Mouse (Mus musculus): ENCODE results near the gene Ccdc57. TPM values are rescaled to one million over a fixed set of nuclear protein-coding genes. Genes with fewer than 3 reads are reported as not detected.

The Ccdc57 gene
- polyA plus RNA-seq, 1 experiment from 2014 or later, result 5.2 TPM

- peaks cover 95% of the 10 kb centered on the region for H3K36me3 ChIP-seq (replicated peaks; ENCODE audit: control insufficient read depth, insufficient read depth)
- H3K4me2 ChIP-seq (replicated peaks), result no peak overlapping the region
- no peaks in the 10 kb centered on the region for H3K27me3 ChIP-seq (ENCODE audit: control insufficient read depth, insufficient read depth, low read length)
- no peak overlapping the region for H3K27ac ChIP-seq
- 0 out of 2 replicates have a peak, but pooled peaks cover 3% of the 10 kb centered on the region for H3K4me1 ChIP-seq (replicated peaks; ENCODE audit: control insufficient read depth, insufficient read depth, low read length)
- no peak for DNase-seq (ENCODE audit: low spot score)
- ATAC-seq (ENCODE audit: low FRiP score), result no peak
- H3K9me3 ChIP-seq (ENCODE audit: control insufficient read depth, low read length), result no peaks in the 10 kb centered on the region
- H3K9ac ChIP-seq, result no peak overlapping the region
- H3K4me3 ChIP-seq (replicated peaks; ENCODE audit: low read length), result no peak overlapping the region
- WGBS, result 63% methylated on average over 10 of the region's 10 CpGs
Measured at GRCm38 (mm10) chr11:120964195-120965157, 31.8 kb upstream of the Ccdc57 start.

DNA sequence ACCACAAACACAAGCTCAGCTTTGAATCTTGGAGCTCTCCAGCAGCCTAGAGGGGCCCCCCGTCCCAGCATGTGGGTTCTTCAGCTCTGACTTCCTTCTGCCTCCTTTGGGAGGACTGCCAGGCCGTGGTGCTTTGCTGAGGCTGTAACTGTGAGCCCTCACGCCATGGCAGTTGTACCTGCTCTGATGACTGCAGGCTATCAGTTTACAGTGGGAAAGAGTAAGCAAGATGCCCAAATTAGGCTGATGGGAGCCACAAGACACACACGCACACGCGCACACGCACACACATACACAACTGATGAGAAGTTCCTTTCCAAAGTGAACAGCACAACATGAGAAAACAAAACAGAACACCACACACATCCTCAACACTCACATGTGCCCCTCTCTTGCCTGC is 30.2 kb upstream of the Ccdc57 start:
- no peak for DNase-seq (ENCODE audit: low spot score)
- Histone ChIP-seq H3K36me3 (replicated peaks; ENCODE audit: control insufficient read depth, insufficient read depth) (peaks cover 88% of the 10 kb centered on the region), H3K27ac (no peak overlapping the region), H3K4me1 (replicated peaks; ENCODE audit: control insufficient read depth, insufficient read depth, low read length) (0 out of 2 replicates have a peak, but pooled peaks cover 3% of the 10 kb centered on the region), H3K4me2 (replicated peaks) (no peak overlapping the region), H3K9ac (no peak overlapping the region), H3K4me3 (replicated peaks; ENCODE audit: low read length) (no peak overlapping the region), H3K9me3 (ENCODE audit: control insufficient read depth, low read length) (no peaks in the 10 kb centered on the region), H3K27me3 (ENCODE audit: control insufficient read depth, insufficient read depth, low read length) (no peaks in the 10 kb centered on the region)
- 90% methylated on average over 7 of the region's 7 CpGs for WGBS
- no peak for ATAC-seq (ENCODE audit: low FRiP score)

DNA sequence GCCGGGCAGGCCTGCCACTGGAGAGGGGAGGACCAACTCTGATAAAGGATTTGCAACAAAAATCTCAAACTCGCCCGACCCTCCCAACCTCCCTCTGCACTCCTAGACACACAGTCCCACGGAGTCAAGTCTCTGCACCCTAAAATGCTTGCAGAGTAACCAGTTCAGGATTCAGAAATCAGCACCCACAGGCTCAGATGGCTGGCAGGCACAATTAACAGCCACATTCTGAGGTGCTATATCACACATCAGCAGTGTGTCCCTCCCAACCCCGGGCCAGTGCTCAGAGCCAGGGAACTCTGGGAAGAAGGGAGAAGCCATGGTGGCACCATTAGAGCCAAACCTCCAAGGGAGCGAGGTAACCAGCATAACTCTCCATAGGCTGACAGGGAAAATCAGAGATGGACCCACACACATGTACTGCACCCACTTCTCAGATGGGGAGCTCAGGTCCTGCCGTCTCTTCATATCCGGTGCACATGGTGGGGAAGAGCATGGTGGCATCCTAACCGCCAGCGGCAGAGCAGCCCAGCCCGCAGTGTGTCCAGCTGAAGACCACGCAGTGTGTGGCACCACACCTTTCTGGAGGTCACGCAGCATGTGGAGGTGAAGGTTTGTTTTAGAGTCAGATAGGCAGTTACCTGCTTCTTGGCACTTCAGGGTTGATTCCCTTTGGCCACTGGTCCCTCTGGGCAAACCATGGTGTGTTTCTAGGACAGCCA is 29.5 kb upstream of the Ccdc57 start:
- DNase-seq (ENCODE audit: low spot score) (no peak), ATAC-seq (ENCODE audit: low FRiP score) (no peak)
- Histone ChIP-seq H3K9me3 (ENCODE audit: control insufficient read depth, low read length) (no peaks in the 10 kb centered on the region), H3K36me3 (replicated peaks; ENCODE audit: control insufficient read depth, insufficient read depth) (peaks cover 87% of the 10 kb centered on the region), H3K4me1 (replicated peaks; ENCODE audit: control insufficient read depth, insufficient read depth, low read length) (0 out of 2 replicates have a peak, but pooled peaks cover 3% of the 10 kb centered on the region), H3K9ac (no peak overlapping the region), H3K27me3 (ENCODE audit: control insufficient read depth, insufficient read depth, low read length) (no peaks in the 10 kb centered on the region), H3K4me2 (replicated peaks) (no peak overlapping the region), H3K4me3 (replicated peaks; ENCODE audit: low read length) (no peak overlapping the region), H3K27ac (no peak overlapping the region)
- WGBS, result 96% methylated on average over 13 of the region's 13 CpGs

GRCm38 (mm10) chr11:120961594-120961993 is 28.9 kb upstream of the Ccdc57 start:
- Histone ChIP-seq H3K9ac (no peak overlapping the region), H3K4me2 (replicated peaks) (no peak overlapping the region), H3K27me3 (ENCODE audit: control insufficient read depth, insufficient read depth, low read length) (no peaks in the 10 kb centered on the region), H3K9me3 (ENCODE audit: control insufficient read depth, low read length) (no peaks in the 10 kb centered on the region), H3K4me1 (replicated peaks; ENCODE audit: control insufficient read depth, insufficient read depth, low read length) (0 out of 2 replicates have a peak, but pooled peaks cover 3% of the 10 kb centered on the region), H3K27ac (no peak overlapping the region), H3K4me3 (replicated peaks; ENCODE audit: low read length) (no peak overlapping the region), H3K36me3 (replicated peaks; ENCODE audit: control insufficient read depth, insufficient read depth) (peaks cover 87% of the 10 kb centered on the region)
- ATAC-seq (ENCODE audit: low FRiP score) (no peak), DNase-seq (ENCODE audit: low spot score) (no peak)
- 88% methylated on average over 7 of the region's 7 CpGs for WGBS

GRCm38 (mm10) chr11:120960248-120960647 is 27.6 kb upstream of the Ccdc57 start:
- WGBS, result 59% methylated on average over 1 of the region's 1 CpGs
- DNase-seq (ENCODE audit: low spot score), result no peak
- Histone ChIP-seq H3K36me3 (replicated peaks; ENCODE audit: control insufficient read depth, insufficient read depth) (peaks cover 86% of the 10 kb centered on the region), H3K27me3 (ENCODE audit: control insufficient read depth, insufficient read depth, low read length) (no peaks in the 10 kb centered on the region), H3K9me3 (ENCODE audit: control insufficient read depth, low read length) (no peaks in the 10 kb centered on the region), H3K4me1 (replicated peaks; ENCODE audit: control insufficient read depth, insufficient read depth, low read length) (0 out of 2 replicates have a peak, but pooled peaks cover 3% of the 10 kb centered on the region), H3K27ac (no peak overlapping the region), H3K4me2 (replicated peaks) (no peak overlapping the region), H3K4me3 (replicated peaks; ENCODE audit: low read length) (no peak overlapping the region), H3K9ac (no peak overlapping the region)
- no peak for ATAC-seq (ENCODE audit: low FRiP score)

DNA sequence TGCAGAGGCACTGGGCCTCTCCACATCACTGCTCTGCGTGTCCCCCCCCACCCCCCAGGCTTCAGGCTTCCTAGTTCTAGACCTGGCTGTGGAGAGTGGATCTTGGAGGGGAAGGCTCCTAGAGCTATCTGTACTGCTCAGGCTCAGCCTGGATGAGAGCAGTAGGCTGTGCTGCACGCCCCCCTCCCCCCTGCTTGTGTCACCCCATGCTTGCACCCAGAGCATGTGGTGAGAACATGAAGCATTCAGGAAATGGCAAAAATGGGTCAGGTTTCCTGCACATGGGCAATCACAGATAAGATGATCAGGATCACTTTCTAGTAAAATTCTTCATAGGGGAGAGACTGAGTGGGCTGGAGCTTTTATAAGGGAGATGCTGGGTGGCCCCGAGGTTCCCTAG is 26.9 kb upstream of the Ccdc57 start:
- no peak overlapping the region for H3K4me3 ChIP-seq (replicated peaks; ENCODE audit: low read length)
- peaks cover 79% of the 10 kb centered on the region for H3K36me3 ChIP-seq (replicated peaks; ENCODE audit: control insufficient read depth, insufficient read depth)
- 82% methylated on average over 3 of the region's 3 CpGs for WGBS
- H3K27me3 ChIP-seq (ENCODE audit: control insufficient read depth, insufficient read depth, low read length), result no peaks in the 10 kb centered on the region
- H3K27ac ChIP-seq, result no peak overlapping the region
- DNase-seq (ENCODE audit: low spot score) (no peak), ATAC-seq (ENCODE audit: low FRiP score) (no peak)
- H3K9ac ChIP-seq, result no peak overlapping the region
- no peaks in the 10 kb centered on the region for H3K9me3 ChIP-seq (ENCODE audit: control insufficient read depth, low read length)
- H3K4me1 ChIP-seq (replicated peaks; ENCODE audit: control insufficient read depth, insufficient read depth, low read length), result no peaks in the 10 kb centered on the region
- no peak overlapping the region for H3K4me2 ChIP-seq (replicated peaks)

- no peak overlapping the region for H3K9ac ChIP-seq
- H3K27ac ChIP-seq, result no peak overlapping the region
- H3K36me3 ChIP-seq (replicated peaks; ENCODE audit: control insufficient read depth, insufficient read depth), result peaks cover 74% of the 10 kb centered on the region
- H3K4me1 ChIP-seq (replicated peaks; ENCODE audit: control insufficient read depth, insufficient read depth, low read length), result no peaks in the 10 kb centered on the region
- no peaks in the 10 kb centered on the region for H3K9me3 ChIP-seq (ENCODE audit: control insufficient read depth, low read length)
- no peak overlapping the region for H3K4me3 ChIP-seq (replicated peaks; ENCODE audit: low read length)
- no peak overlapping the region for H3K4me2 ChIP-seq (replicated peaks)
- WGBS, result 90% methylated on average over 18 of the region's 18 CpGs
- ATAC-seq (ENCODE audit: low FRiP score), result no peak
- no peak for DNase-seq (ENCODE audit: low spot score)
- H3K27me3 ChIP-seq (ENCODE audit: control insufficient read depth, insufficient read depth, low read length), result no peaks in the 10 kb centered on the region
Measured at GRCm38 (mm10) chr11:120959066-120959465, 26.4 kb upstream of the Ccdc57 start.

DNA sequence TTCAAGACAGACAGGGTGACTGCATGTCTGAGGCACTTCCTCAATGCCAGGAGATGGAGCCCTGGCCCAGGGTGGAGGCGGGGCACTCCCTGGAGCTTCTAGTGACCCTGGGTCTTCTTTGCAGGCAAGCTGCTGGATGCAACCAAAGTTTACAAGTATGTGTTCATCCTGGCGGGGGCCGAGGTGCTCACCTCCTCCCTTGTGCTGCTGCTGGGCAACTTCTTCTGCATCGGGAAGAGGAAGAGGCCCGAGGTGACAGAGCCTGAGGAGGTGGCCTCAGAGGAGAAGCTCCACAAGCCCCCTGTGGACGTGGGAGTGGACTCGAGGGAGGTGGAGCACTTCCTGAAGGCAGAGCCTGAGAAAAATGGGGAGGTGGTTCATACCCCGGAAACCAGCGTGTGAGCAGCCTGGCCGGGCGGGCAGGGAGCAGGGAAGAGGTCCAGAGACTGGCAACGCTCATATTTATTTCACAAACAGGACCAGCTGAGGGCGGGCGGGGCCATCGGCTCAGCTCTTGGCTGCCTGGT is 25.1 kb upstream of the Ccdc57 start:
- H3K9me3 ChIP-seq (ENCODE audit: control insufficient read depth, low read length), result no peaks in the 10 kb centered on the region
- no peak for DNase-seq (ENCODE audit: low spot score)
- no peak for ATAC-seq (ENCODE audit: low FRiP score)
- no peak overlapping the region for H3K4me3 ChIP-seq (replicated peaks; ENCODE audit: low read length)
- 79% methylated on average over 15 of the region's 15 CpGs for WGBS
- H3K4me1 ChIP-seq (replicated peaks; ENCODE audit: control insufficient read depth, insufficient read depth, low read length), result no peaks in the 10 kb centered on the region
- no peak overlapping the region for H3K9ac ChIP-seq
- peaks cover 62% of the 10 kb centered on the region for H3K36me3 ChIP-seq (replicated peaks; ENCODE audit: control insufficient read depth, insufficient read depth)
- H3K4me2 ChIP-seq (replicated peaks), result no peak overlapping the region
- no peaks in the 10 kb centered on the region for H3K27me3 ChIP-seq (ENCODE audit: control insufficient read depth, insufficient read depth, low read length)
- no peak overlapping the region for H3K27ac ChIP-seq

GRCm38 (mm10) chr11:120957052-120957451 is 24.4 kb upstream of the Ccdc57 start:
- H3K4me2 ChIP-seq (replicated peaks), result no peak overlapping the region
- H3K27ac ChIP-seq, result no peak overlapping the region
- peaks cover 54% of the 10 kb centered on the region for H3K36me3 ChIP-seq (replicated peaks; ENCODE audit: control insufficient read depth, insufficient read depth)
- H3K9ac ChIP-seq, result no peak overlapping the region
- no peaks in the 10 kb centered on the region for H3K27me3 ChIP-seq (ENCODE audit: control insufficient read depth, insufficient read depth, low read length)
- ATAC-seq (ENCODE audit: low FRiP score) (no peak), DNase-seq (ENCODE audit: low spot score) (no peak)
- no peak overlapping the region for H3K4me3 ChIP-seq (replicated peaks; ENCODE audit: low read length)
- WGBS, result 83% methylated on average over 8 of the region's 8 CpGs
- H3K9me3 ChIP-seq (ENCODE audit: control insufficient read depth, low read length), result no peaks in the 10 kb centered on the region
- H3K4me1 ChIP-seq (replicated peaks; ENCODE audit: control insufficient read depth, insufficient read depth, low read length), result no peaks in the 10 kb centered on the region

Measured in hindbrain, embryonic 14.5 days (tissue).